Mouse (Mus musculus) neural tube, embryonic 15.5 days (tissue): ENCODE results near the gene Ndufaf7. TPM values are rescaled to one million over a fixed set of nuclear protein-coding genes. Genes with fewer than 3 reads are reported as not detected.

Experiments
- ATAC-seq: fragments of 200-750 bp; cut with Nextera tagmentation; 2 replicates; pipeline ENCODE4 v1.8.0; 2017; ENCODE audit warnings: mild to moderate bottlenecking, moderate TSS enrichment, moderate library complexity; ENCODE audit not compliant: low FRiP score
- H3K27ac ChIP-seq: fragments of 300-500 bp; sonication (generic); replicated peaks from 2 replicates; pipeline ENCODE4 v1.5.1; 2015; ENCODE audit warnings: mild to moderate bottlenecking, inconsistent platforms
- H3K27me3 ChIP-seq: fragments of 300-500 bp; sonication (generic); replicated peaks from 2 replicates; pipeline ENCODE4 v1.6.1; 2015; ENCODE audit warnings: inconsistent platforms
- H3K36me3 ChIP-seq: fragments of 300-500 bp; sonication (generic); 2 replicates; pipeline ENCODE4 v1.6.1; 2015; ENCODE audit warnings: inconsistent platforms
- H3K4me1 ChIP-seq: fragments of 300-500 bp; sonication (generic); 2 replicates; pipeline ENCODE4 v1.6.1; 2015; ENCODE audit warnings: inconsistent platforms
- H3K4me2 ChIP-seq: fragments of 300-500 bp; sonication (generic); 2 replicates; pipeline ENCODE4 v1.6.1; 2015; ENCODE audit warnings: inconsistent platforms, mild to moderate bottlenecking, moderate library complexity
- H3K4me3 ChIP-seq: fragments of 300-500 bp; sonication (generic); replicated peaks from 2 replicates; pipeline ENCODE4 v1.5.1; 2015; ENCODE audit warnings: mild to moderate bottlenecking, inconsistent platforms
- H3K9ac ChIP-seq: fragments of 300-500 bp; sonication (generic); replicated peaks from 2 replicates; pipeline ENCODE4 v1.6.1; 2015; ENCODE audit warnings: mild to moderate bottlenecking, inconsistent platforms
- H3K9me3 ChIP-seq: fragments of 300-500 bp; sonication (generic); replicated peaks from 2 replicates; pipeline ENCODE4 v1.6.1; 2016; ENCODE audit warnings: inconsistent platforms
- WGBS: fragments of 180-500 bp; shearing (Covaris S2); methylation state at CpG from one replicate; pipeline ENCODE4 v1.1.7; 2015; ENCODE audit warnings: mixed read lengths; 5-methylcytosine and 5-hydroxymethylcytosine counted together
- polyA plus RNA-seq: library from polyadenylated mRNA; unstranded; fragments of >200 nt; fragmentation: Nextera tagmentation; extraction: Ambion mirVana; gene quantifications from 2 replicates; pipeline ENCODE4 v1.2.1, GENCODE M21; 2015

Gene Ndufaf7
- polyA plus RNA-seq, 1 experiment from 2014 or later = 67.0 TPM

DNA sequence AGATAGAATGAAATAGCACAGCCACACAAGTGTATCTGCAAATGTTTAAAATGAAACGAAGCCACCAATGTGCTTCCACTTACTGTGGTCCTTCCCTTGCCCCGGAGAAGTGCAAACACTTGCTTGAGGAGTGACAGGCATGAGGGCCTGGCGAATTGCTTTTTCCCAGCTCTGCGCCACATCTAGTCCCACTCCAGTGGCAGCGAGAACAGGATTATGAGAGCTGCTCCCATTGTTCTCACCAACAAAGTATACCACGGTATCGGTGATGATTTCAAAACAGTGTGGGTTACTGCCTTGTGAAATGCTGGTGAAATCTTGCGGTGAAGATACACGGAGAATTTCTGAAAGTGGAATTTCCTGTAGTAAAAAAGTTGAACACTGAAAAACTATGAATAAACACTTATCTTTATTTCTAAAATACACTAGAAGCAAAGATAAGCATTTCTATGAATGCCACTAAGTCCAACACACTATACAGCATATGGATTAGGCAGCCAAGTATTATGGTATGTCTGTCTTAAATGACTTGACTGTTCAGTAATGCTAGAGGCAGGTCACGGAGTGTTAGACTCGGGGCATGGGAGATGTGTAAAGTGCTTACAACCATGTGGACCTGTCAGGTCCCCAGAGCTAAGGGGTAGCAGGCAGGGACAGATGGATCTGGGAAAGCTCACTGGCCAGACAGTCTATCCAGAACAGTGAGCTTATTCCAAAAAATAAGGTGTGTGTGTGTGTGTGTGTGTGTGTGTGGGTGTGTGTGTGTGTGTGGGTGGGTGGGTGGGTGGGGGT is 29.4 kb downstream of the Ndufaf7 start:
- Histone ChIP-seq H3K9me3 (no peaks in the 10 kb centered on the region), H3K4me2 (no peak overlapping the region), H3K4me1 (no peaks in the 10 kb centered on the region), H3K4me3 (no peak overlapping the region), H3K27me3 (no peaks in the 10 kb centered on the region), H3K9ac (no peak overlapping the region), H3K36me3 (peaks cover 15% of the 10 kb centered on the region), H3K27ac (no peak overlapping the region)
- 94% methylated on average over 11 of the region's 11 CpGs for WGBS
- ATAC-seq = no peak

DNA sequence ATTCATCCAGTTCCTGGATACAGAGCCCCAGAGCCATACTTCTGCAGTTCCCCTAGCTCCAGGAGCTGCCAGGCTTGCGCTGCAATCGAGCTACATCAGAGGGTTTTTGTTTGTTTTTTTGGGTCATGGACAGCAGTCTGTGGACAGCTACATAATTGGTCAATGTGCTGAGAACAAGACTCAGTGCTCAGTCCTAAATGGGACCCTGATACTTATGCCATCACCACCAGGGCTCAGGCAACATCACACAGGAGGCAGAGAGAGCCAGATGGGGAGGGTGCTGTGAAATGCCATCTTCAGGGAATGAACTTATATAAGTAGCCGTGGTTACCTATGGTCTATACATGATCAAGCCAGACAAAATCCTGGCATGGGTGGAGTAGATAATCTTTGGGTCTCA is 31.6 kb downstream of the Ndufaf7 start:
- no peaks in the 10 kb centered on the region for H3K27me3 ChIP-seq
- no peak overlapping the region for H3K9ac ChIP-seq
- no peak for ATAC-seq
- no peak overlapping the region for H3K4me3 ChIP-seq
- no peaks in the 10 kb centered on the region for H3K9me3 ChIP-seq
- no peak overlapping the region for H3K4me2 ChIP-seq
- H3K27ac ChIP-seq = no peak overlapping the region
- peaks cover 8% of the 10 kb centered on the region; the same call in 1 of the 2 replicates for H3K36me3 ChIP-seq
- H3K4me1 ChIP-seq = no peaks in the 10 kb centered on the region
- 90% methylated on average over 3 of the region's 3 CpGs for WGBS

DNA sequence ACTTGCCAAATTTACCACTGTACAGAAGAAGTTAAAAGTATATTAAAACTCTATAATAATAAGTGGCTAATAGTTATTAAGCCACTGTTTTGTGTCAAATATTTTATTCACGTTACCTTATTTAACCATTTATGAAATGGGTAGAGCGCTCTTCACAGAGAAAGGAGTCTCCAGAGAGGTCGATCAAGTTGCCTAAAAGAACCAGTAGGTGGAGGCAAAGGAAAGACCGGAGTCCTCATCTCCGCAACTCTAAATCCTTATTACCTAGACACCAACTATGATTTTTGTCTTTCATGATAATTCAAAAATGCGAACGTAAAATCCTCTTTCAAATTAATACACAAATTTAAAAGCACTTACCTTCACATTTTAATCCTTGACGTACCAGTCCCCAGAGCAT is 46.2 kb downstream of the Ndufaf7 start:
- no peaks in the 10 kb centered on the region for H3K4me1 ChIP-seq
- no peaks in the 10 kb centered on the region for H3K9me3 ChIP-seq
- no peaks in the 10 kb centered on the region for H3K36me3 ChIP-seq
- H3K27me3 ChIP-seq = no peaks in the 10 kb centered on the region
- H3K4me3 ChIP-seq = no peak overlapping the region
- no peak overlapping the region for H3K9ac ChIP-seq
- WGBS = 94% methylated on average over 8 of the region's 8 CpGs
- ATAC-seq = no peak
- no peak overlapping the region for H3K4me2 ChIP-seq
- no peak overlapping the region for H3K27ac ChIP-seq

DNA sequence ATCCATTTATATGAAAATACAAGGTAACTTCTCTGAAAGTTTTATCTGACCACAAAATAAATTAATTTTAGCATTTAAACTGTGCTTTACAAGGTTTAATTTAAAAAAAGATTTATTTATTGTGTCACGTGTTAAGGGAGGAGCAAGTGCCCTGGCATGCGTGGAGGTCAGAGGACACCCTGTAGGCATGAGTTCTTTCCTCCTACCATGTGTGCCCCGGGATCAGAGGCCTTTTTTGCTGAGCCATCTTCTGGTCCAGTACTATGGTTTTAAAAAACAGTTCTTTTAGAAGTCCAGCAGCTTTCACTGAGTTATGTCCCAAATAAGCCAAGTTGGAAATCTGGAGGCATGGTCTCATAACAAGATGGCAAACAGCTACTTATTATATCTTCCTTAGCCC is 46.8 kb downstream of the Ndufaf7 start:
- H3K36me3 ChIP-seq = no peaks in the 10 kb centered on the region
- no peak overlapping the region for H3K4me3 ChIP-seq
- H3K9me3 ChIP-seq = no peaks in the 10 kb centered on the region
- no peaks in the 10 kb centered on the region for H3K27me3 ChIP-seq
- no peak overlapping the region for H3K4me2 ChIP-seq
- no peak for ATAC-seq
- H3K4me1 ChIP-seq = no peaks in the 10 kb centered on the region
- no peak overlapping the region for H3K27ac ChIP-seq
- H3K9ac ChIP-seq = no peak overlapping the region
- WGBS = 90% methylated on average over 3 of the region's 3 CpGs

DNA sequence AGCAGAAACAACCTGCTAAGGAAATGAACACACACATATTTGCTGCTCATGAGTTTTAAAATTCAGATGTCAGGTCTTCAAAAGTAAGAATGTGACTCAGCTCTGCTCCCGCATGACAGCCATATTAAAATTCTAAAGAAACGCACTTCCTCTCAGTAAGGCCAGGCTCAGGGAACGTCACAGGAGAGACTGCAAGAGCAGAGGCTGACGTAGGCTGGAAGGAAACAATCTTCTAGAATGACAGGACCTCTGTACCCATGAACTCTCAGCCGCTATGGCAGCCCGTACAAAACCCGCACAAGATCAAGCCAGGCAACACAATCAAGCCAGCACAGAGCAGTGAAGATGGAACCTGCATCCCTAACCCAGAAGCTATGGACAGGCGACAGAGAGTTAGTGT is 52.1 kb downstream of the Ndufaf7 start:
- 88% methylated on average over 8 of the region's 8 CpGs for WGBS
- no peak overlapping the region for H3K9ac ChIP-seq
- H3K27ac ChIP-seq = no peak overlapping the region

DNA sequence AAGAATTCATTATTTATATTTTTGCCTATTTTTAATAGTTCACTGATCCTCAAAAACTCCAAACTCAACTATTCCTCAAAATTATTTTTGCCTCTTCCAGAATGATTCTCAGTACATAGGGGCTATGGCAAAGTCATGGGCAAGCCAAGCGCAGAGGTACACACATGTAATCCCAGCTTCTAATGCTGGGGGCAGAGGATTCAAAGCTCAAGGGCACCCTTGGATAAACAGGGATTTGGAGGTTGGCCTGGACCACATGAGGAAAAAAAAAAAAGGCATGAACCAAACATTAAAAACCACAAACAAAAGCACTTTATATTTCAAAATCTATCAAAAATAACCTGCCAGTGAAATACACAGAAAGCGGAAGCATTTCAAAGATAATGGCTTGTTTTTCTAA is 54.6 kb downstream of the Ndufaf7 start:
- WGBS = 98% methylated on average over 2 of the region's 2 CpGs
- Histone ChIP-seq H3K9me3 (no peaks in the 10 kb centered on the region), H3K4me2 (no peak overlapping the region), H3K36me3 (no peaks in the 10 kb centered on the region), H3K4me1 (no peaks in the 10 kb centered on the region), H3K27me3 (no peaks in the 10 kb centered on the region), H3K4me3 (no peak overlapping the region), H3K27ac (no peak overlapping the region), H3K9ac (no peak overlapping the region)
- ATAC-seq = no peak

More for the DNA sequence above, 52.1 kb downstream of the Ndufaf7 start:
- no peak overlapping the region for H3K4me3 ChIP-seq
- H3K27me3 ChIP-seq = no peaks in the 10 kb centered on the region
- H3K9me3 ChIP-seq = no peaks in the 10 kb centered on the region
- no peaks in the 10 kb centered on the region for H3K4me1 ChIP-seq
- no peaks in the 10 kb centered on the region for H3K36me3 ChIP-seq
- ATAC-seq = no peak
- H3K4me2 ChIP-seq = no peak overlapping the region

DNA sequence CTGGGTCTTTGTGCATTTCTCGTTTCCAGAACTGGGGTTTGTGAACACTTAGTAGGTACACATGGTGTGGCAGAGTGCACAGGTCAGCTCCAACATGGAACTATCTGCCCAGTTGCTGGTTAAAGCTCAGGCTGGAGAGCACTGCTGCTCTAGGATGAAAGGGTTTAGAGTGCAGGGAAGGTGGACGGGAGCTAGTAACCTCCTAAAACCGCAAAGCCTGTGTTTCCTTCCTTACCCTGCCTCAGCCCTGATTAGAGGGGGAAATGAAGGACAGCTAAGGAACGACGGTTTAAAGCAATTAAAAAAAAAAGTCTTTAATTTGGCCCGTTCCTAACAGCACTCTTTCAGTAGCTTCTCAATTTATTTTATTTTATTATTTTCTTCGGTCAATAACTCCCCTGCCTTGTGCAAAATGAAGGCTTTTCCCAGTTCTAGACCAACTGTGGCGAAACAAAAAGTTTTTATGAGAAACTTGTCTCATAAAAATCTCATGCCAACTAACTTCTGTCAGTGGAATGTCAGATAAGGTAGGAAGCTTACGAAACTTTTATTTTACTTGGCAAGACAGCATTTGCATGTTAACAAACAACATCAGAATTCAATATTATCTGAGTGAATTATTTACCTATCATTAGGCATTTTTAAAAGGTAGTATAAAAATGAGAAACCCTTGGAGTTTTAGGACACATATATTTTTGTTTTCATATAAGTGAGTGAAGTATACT is 55.5 kb downstream of the Ndufaf7 start:
- no peaks in the 10 kb centered on the region for H3K9me3 ChIP-seq
- no peaks in the 10 kb centered on the region for H3K36me3 ChIP-seq
- no peak overlapping the region for H3K4me2 ChIP-seq
- H3K27ac ChIP-seq = no peak overlapping the region
- H3K27me3 ChIP-seq = no peaks in the 10 kb centered on the region
- 71% methylated on average over 9 of the region's 9 CpGs for WGBS
- H3K4me1 ChIP-seq = no peaks in the 10 kb centered on the region
- no peak for ATAC-seq
- no peak overlapping the region for H3K9ac ChIP-seq
- no peak overlapping the region for H3K4me3 ChIP-seq

DNA sequence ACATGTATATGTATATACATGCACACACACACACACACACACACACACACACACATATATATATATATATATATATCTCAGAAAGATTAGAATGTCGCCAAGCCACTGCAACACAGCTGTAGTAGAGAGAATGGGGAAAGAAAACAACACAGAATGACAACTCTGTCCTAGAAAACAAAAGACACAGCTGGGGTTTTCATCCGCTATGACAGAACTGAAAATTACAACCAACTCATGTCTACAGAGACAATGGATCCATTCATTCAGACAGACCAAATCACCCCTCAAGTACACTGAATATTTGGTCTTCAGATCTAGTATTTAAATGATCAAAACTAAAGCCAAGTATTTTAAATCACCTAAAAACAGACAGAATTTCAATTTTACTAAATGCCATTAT is 56.7 kb downstream of the Ndufaf7 start:
- no peaks in the 10 kb centered on the region for H3K27me3 ChIP-seq
- H3K36me3 ChIP-seq = no peaks in the 10 kb centered on the region
- no peak overlapping the region for H3K4me2 ChIP-seq
- H3K9ac ChIP-seq = no peak overlapping the region
- no peaks in the 10 kb centered on the region for H3K4me1 ChIP-seq
- H3K9me3 ChIP-seq = no peaks in the 10 kb centered on the region
- 42% methylated on average over 2 of the region's 2 CpGs for WGBS
- ATAC-seq = no peak
- H3K27ac ChIP-seq = no peak overlapping the region
- no peak overlapping the region for H3K4me3 ChIP-seq

DNA sequence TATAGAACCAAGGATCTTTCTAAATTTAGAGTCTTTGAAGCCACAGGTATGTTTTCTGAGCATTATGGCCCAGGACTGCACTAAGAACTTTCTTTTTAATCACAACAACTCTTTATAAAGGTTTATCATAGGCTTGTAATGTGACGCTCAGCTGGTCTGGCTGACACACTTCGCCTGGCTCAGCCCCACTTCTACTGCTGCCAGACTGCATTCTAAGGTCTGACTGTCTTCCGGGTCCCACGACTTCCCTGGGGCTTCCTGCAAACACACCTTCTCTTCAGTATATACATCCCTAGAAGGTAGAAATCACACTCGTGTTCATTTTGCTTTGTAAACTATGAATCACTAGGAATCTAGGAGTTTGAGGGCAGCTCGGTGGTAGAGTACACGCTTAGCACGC is 57.4 kb downstream of the Ndufaf7 start:
- H3K4me3 ChIP-seq = no peak overlapping the region
- H3K9ac ChIP-seq = no peak overlapping the region
- no peaks in the 10 kb centered on the region for H3K27me3 ChIP-seq
- no peak overlapping the region for H3K27ac ChIP-seq
- 89% methylated on average over 8 of the region's 8 CpGs for WGBS
- H3K4me2 ChIP-seq = no peak overlapping the region
- H3K9me3 ChIP-seq = no peaks in the 10 kb centered on the region
- no peak for ATAC-seq
- H3K36me3 ChIP-seq = no peaks in the 10 kb centered on the region
- no peaks in the 10 kb centered on the region for H3K4me1 ChIP-seq

DNA sequence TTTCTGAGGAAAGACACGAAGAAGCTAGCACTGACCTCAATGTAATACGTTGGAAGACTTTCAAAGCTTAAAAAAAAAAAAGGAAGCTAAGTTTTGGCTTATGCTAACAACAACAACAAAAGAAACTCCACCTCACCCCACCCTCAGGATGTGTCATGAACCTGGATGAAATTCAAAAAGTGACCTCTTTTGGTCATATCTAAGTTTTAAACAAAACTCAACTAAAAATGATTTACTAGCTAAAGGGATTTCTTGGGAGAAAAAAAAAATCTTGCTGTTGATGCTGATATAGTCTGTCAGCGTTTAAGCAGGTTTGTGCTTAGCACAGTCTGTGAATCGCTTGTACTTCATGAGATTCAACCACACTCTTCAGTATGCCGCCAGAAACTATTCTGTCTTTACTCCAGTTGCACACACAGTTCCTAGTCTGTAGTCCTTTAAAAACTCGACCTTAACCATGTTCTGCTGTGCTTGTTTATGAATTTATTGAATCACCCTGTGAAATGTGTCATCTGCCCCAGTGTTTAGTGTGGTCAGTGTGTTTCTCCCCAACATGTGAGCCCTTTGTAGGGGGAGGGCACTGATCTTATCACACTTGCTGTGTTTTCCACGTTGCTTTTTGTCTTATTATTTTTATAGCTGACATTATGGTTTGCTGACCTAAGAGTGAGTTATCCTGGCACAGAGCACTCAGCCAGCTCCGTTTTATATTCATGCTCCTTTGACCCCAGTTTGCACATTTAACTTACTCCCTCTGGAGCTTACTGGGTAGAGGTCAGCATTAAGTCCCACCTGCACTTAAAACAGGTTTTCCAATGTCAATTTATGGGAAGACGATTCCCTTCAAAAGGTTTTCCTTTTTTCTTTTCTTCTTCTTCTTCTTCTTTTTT is 58.2 kb downstream of the Ndufaf7 start:
- Histone ChIP-seq H3K4me1 (no peaks in the 10 kb centered on the region), H3K36me3 (no peaks in the 10 kb centered on the region), H3K4me3 (no peak overlapping the region), H3K27ac (no peak overlapping the region), H3K9ac (no peak overlapping the region), H3K27me3 (no peaks in the 10 kb centered on the region), H3K4me2 (no peak overlapping the region), H3K9me3 (no peaks in the 10 kb centered on the region)
- WGBS = 75% methylated on average over 9 of the region's 9 CpGs
- ATAC-seq = no peak
